Mouse (Mus musculus) bone marrow macrophage, adult 2 months (primary cell): ENCODE data around the gene Gm13695. TPM values are rescaled to one million over a fixed set of nuclear protein-coding genes. Genes with fewer than 3 reads are reported as not detected.
"Not testable (repeated sequence)": the region's sequence is repeated elsewhere in the genome, so short reads cannot be mapped to it uniquely, and the experiment has no call there.

Experiments used
- H3K27ac ChIP-seq: 2 replicates; pipeline ENCODE4 v1.5.1; 2012; ENCODE audit warnings: low read depth, low read length; ENCODE audit not compliant: insufficient read depth
- H3K4me1 ChIP-seq: 2 replicates; pipeline ENCODE4 v1.6.1; 2012; ENCODE audit warnings: low read length; ENCODE audit not compliant: control insufficient read depth, insufficient read depth
- H3K4me3 ChIP-seq: 2 replicates; pipeline ENCODE4 v1.5.1; 2012; ENCODE audit warnings: mild to moderate bottlenecking, low read length, moderate library complexity; ENCODE audit not compliant: insufficient read depth
- CTCF ChIP-seq: IDR thresholded peaks from 2 replicates; pipeline ENCODE4 v1.5.1; 2012; ENCODE audit warnings: low read depth, mild to moderate bottlenecking, low read length, moderate library complexity
- POLR2A ChIP-seq: IDR thresholded peaks from 2 replicates; pipeline ENCODE4 v1.6.1; 2012; ENCODE audit warnings: mild to moderate bottlenecking, low read depth, low read length, borderline replicate concordance
- polyA plus RNA-seq: library from polyadenylated mRNA; stranded (reverse); fragments of >200 nt; gene quantifications from 2 replicates; pipeline ENCODE4 v1.2.4, GENCODE M21; 2012; ENCODE audit not compliant: missing spikeins, insufficient read depth, insufficient read length

The Gm13695 gene
- polyA plus RNA-seq: not detected in 2 replicates

- H3K4me3 ChIP-seq, H3K4me1 ChIP-seq, H3K27ac ChIP-seq: not testable (repeated sequence)
Observed at GRCm38 (mm10) chr2:83967013-83967412, at the start of gene Gm13695. Gm13695 (plus strand) TSS chr2:83967313.

- TF ChIP-seq POLR2A (no peak), CTCF (no peak)
- no peak overlapping the region for H3K4me3 ChIP-seq
- peaks cover 10% of the 10 kb centered on the region for H3K4me1 ChIP-seq
- H3K27ac ChIP-seq: peak overlapping the region; percentile 51
Observed at GRCm38 (mm10) chr2:83929478-83930088, 37.5 kb upstream of the Gm13695 start.

GRCm38 (mm10) chr2:83940931-83941361 lies 26.2 kb upstream of the Gm13695 start, which contains the start of gene Zswim2:
Zswim2 (minus strand) TSS chr2:83941228.
- H3K4me3 ChIP-seq: peak within 1 kb of the TSS; percentile 8
- TF ChIP-seq POLR2A: no peak
- TF ChIP-seq CTCF: no peak
- no peak within 1 kb of the TSS for H3K27ac ChIP-seq
- peaks cover 4% of the 10 kb centered on the region; the same call in 1 of the 2 replicates for H3K4me1 ChIP-seq

- H3K4me1 ChIP-seq: peaks cover 4% of the 10 kb centered on the region; the same call in 1 of the 2 replicates
- 0 out of 2 replicates have a peak overlapping the region, but pooled peaks have one; percentile 8 for H3K4me3 ChIP-seq
- TF ChIP-seq CTCF (no peak), POLR2A (no peak)
- H3K27ac ChIP-seq: no peak overlapping the region
Observed at GRCm38 (mm10) chr2:83941378-83941777, 25.7 kb upstream of the Gm13695 start.

GRCm38 (mm10) chr2:83941792-83942191 lies 25.3 kb upstream of the Gm13695 start:
- Histone ChIP-seq H3K4me3 (no peak overlapping the region), H3K4me1 (peaks cover 4% of the 10 kb centered on the region; the same call in 1 of the 2 replicates), H3K27ac (no peak overlapping the region)
- TF ChIP-seq POLR2A (no peak), CTCF (no peak)

- not testable (repeated sequence) for H3K4me3 ChIP-seq
Observed at GRCm38 (mm10) chr2:83955393-83955792, 11.7 kb upstream of the Gm13695 start, which contains the start of gene Gm13698. Gm13698 (plus strand) TSS chr2:83955693.

GRCm38 (mm10) chr2:83961203-83961602 lies 5.9 kb upstream of the Gm13695 start, which contains the start of gene Gm13693:
Gm13693 (plus strand) TSS chr2:83961503.
- not testable (repeated sequence) for H3K4me1 ChIP-seq, H3K27ac ChIP-seq, H3K4me3 ChIP-seq

More at GRCm38 (mm10) chr2:83955393-83955792, 11.7 kb upstream of the Gm13695 start, which contains the start of gene Gm13698:
- not testable (repeated sequence) for H3K4me1 ChIP-seq, H3K27ac ChIP-seq

GRCm38 (mm10) chr2:83972823-83973222 lies 5.7 kb downstream of the Gm13695 start, which contains the start of gene Gm13696:
Gm13696 (plus strand) TSS chr2:83973123.
- not testable (repeated sequence) for H3K4me1 ChIP-seq, H3K27ac ChIP-seq, H3K4me3 ChIP-seq

GRCm38 (mm10) chr2:83978633-83979032 lies 11.5 kb downstream of the Gm13695 start, which contains the start of gene Gm13694:
Gm13694 (plus strand) TSS chr2:83978933.
- H3K4me1 ChIP-seq, H3K4me3 ChIP-seq, H3K27ac ChIP-seq: not testable (repeated sequence)

GRCm38 (mm10) chr2:83984443-83984842 lies 17.3 kb downstream of the Gm13695 start, which contains the start of gene Gm13697:
Gm13697 (plus strand) TSS chr2:83984743.
- H3K27ac ChIP-seq, H3K4me3 ChIP-seq, H3K4me1 ChIP-seq: not testable (repeated sequence)

- H3K27ac ChIP-seq, H3K4me3 ChIP-seq, H3K4me1 ChIP-seq: not testable (repeated sequence)
Observed at GRCm38 (mm10) chr2:83990253-83990652, 23.1 kb downstream of the Gm13695 start, which contains the start of gene Gm13691. Gm13691 (plus strand) TSS chr2:83990553.

GRCm38 (mm10) chr2:83993639-83994255 lies 26.6 kb downstream of the Gm13695 start:
- Histone ChIP-seq H3K27ac (peak overlapping the region; percentile 57), H3K4me3 (peak overlapping the region; percentile 44)
- H3K4me1 ChIP-seq: not testable (repeated sequence)

- H3K4me3 ChIP-seq, H3K27ac ChIP-seq, H3K4me1 ChIP-seq: not testable (repeated sequence)
Observed at GRCm38 (mm10) chr2:83994526-83994925, 27.4 kb downstream of the Gm13695 start.
